Mouse (Mus musculus) macrophage (primary cell): Measurements from ENCODE around the gene Scrn3. TPM values are rescaled to one million over a fixed set of nuclear protein-coding genes. Genes with fewer than 3 reads are reported as not detected.
A peak's percentile ranks its signal among the peaks of the same experiment; 100 is the strongest.

Experiments
- H3K27ac ChIP-seq: fragments of 350-480 bp; formaldehyde crosslinking; 2 replicates; pipeline ENCODE4 v1.9.0; 2021
- H3K36me3 ChIP-seq: fragments of 350-480 bp; formaldehyde crosslinking; 2 replicates; pipeline ENCODE4 v1.9.0; 2021; ENCODE audit errors: inconsistent target
- H3K4me3 ChIP-seq: fragments of 350-480 bp; formaldehyde crosslinking; 2 replicates; pipeline ENCODE4 v1.9.0; 2021; ENCODE audit errors: inconsistent target
- H3K79me2 ChIP-seq: fragments of 350-480 bp; formaldehyde crosslinking; 2 replicates; pipeline ENCODE4 v1.9.0; 2021; ENCODE audit errors: inconsistent target
- WGBS: methylation state at CpG from one replicate; pipeline ENCODE4 v1.1.7; 2026; ENCODE audit warnings: inconsistent platforms; ENCODE audit not compliant: missing documents; 5-methylcytosine and 5-hydroxymethylcytosine counted together
- polyA plus RNA-seq: library from polyadenylated mRNA; stranded (reverse); fragments of 250-400 nt; gene quantifications from 3 replicates; pipeline ENCODE4 v1.2.4, GENCODE M21; 2018; ENCODE audit warnings: inconsistent platforms
- total RNA-seq, 78 experiments: library from RNA; depleted of rRNA; stranded (reverse); fragments of 250-400 nt; gene quantifications; 1 replicate in 9 of 78; 2 replicates in 24 of 78; 3 replicates in 43 of 78; 4 replicates in 2 of 78; pipeline ENCODE4 v1.2.4; 2018; ENCODE audit warnings: inconsistent platforms in 56 of 78

The Scrn3 gene
- total RNA-seq (2018; cell fraction: chromatin; rRNA removed): 10 to 100 TPM in 11 of 26 experiments, 1 to 10 TPM in 12, under 1 TPM in 3; 0.50 to 26.4 (median 6.5) TPM
- 10 to 100 TPM in 11 of 26 experiments, 1 to 10 TPM in 15; 3.8 to 15.3 (median 8.1) TPM for total RNA-seq (2018; cell fraction: cytosol; rRNA removed)
- 10 to 100 TPM in 8 of 26 experiments, 1 to 10 TPM in 18; 1.3 to 20.4 (median 6.3) TPM for total RNA-seq (2018; cell fraction: nucleus; rRNA removed)
- 13.3 to 14.9 TPM (median 14.0 TPM) in 3 replicates for polyA plus RNA-seq

- WGBS: 1% methylated on average over 53 of the region's 64 CpGs
- H3K79me2 ChIP-seq: peaks cover 27% of the 10 kb centered on the region
- H3K36me3 ChIP-seq: peaks cover 27% of the 10 kb centered on the region
- peak within 1 kb of the TSS; percentile 65 for H3K27ac ChIP-seq
- H3K4me3 ChIP-seq: peak within 1 kb of the TSS; percentile 99
Measured at GRCm38 (mm10) chr2:73312152-73313116, at the start of gene Scrn3, which contains the start of gene Cir1. TSS of gene Scrn3 (plus strand) at chr2:73312601. TSS of gene Cir1 (minus strand) at chr2:73312701.

GRCm38 (mm10) chr2:73263172-73263765, 49.1 kb upstream of the Scrn3 start:
- H3K36me3 ChIP-seq: no peaks in the 10 kb centered on the region
- H3K79me2 ChIP-seq: no peaks in the 10 kb centered on the region
- 24% methylated on average over 15 of the region's 16 CpGs for WGBS
- H3K4me3 ChIP-seq: no peak overlapping the region
- no peak overlapping the region for H3K27ac ChIP-seq

- no peak overlapping the region for H3K27ac ChIP-seq
- WGBS: 6% methylated on average over 38 of the region's 38 CpGs
- H3K4me3 ChIP-seq: no peak overlapping the region
- no peaks in the 10 kb centered on the region for H3K36me3 ChIP-seq
- no peaks in the 10 kb centered on the region for H3K79me2 ChIP-seq
Measured at GRCm38 (mm10) chr2:73263794-73264610, 48.4 kb upstream of the Scrn3 start.

GRCm38 (mm10) chr2:73264611-73265195, 47.7 kb upstream of the Scrn3 start:
- no peaks in the 10 kb centered on the region for H3K79me2 ChIP-seq
- H3K36me3 ChIP-seq: no peaks in the 10 kb centered on the region
- WGBS: 7% methylated on average over 10 of the region's 11 CpGs
- no peak overlapping the region for H3K4me3 ChIP-seq
- no peak overlapping the region for H3K27ac ChIP-seq

- H3K79me2 ChIP-seq: no peaks in the 10 kb centered on the region
- no peaks in the 10 kb centered on the region for H3K36me3 ChIP-seq
- H3K4me3 ChIP-seq: no peak overlapping the region
- H3K27ac ChIP-seq: no peak overlapping the region
- WGBS: 13% methylated on average over 5 of the region's 5 CpGs
Measured at GRCm38 (mm10) chr2:73266011-73266410, 46.4 kb upstream of the Scrn3 start.

GRCm38 (mm10) chr2:73266623-73267022, 45.8 kb upstream of the Scrn3 start:
- no peak overlapping the region for H3K4me3 ChIP-seq
- H3K79me2 ChIP-seq: no peaks in the 10 kb centered on the region
- 43% methylated on average over 1 of the region's 1 CpGs for WGBS
- no peak overlapping the region for H3K27ac ChIP-seq
- no peaks in the 10 kb centered on the region for H3K36me3 ChIP-seq

- WGBS: 22% methylated on average over 3 of the region's 3 CpGs
- H3K27ac ChIP-seq: no peak overlapping the region
- H3K36me3 ChIP-seq: no peaks in the 10 kb centered on the region
- no peaks in the 10 kb centered on the region for H3K79me2 ChIP-seq
- H3K4me3 ChIP-seq: no peak overlapping the region
Measured at GRCm38 (mm10) chr2:73267231-73267630, 45.2 kb upstream of the Scrn3 start.

GRCm38 (mm10) chr2:73267818-73268217, 44.6 kb upstream of the Scrn3 start:
- WGBS: 11% methylated on average over 4 of the region's 4 CpGs
- H3K36me3 ChIP-seq: no peaks in the 10 kb centered on the region
- no peak overlapping the region for H3K4me3 ChIP-seq

GRCm38 (mm10) chr2:73268281-73268680, 44.1 kb upstream of the Scrn3 start:
- Histone ChIP-seq H3K36me3 (no peaks in the 10 kb centered on the region), H3K4me3 (no peak overlapping the region), H3K79me2 (no peaks in the 10 kb centered on the region), H3K27ac (no peak overlapping the region)
- 6% methylated on average over 11 of the region's 12 CpGs for WGBS

More at GRCm38 (mm10) chr2:73267818-73268217, 44.6 kb upstream of the Scrn3 start:
- H3K79me2 ChIP-seq: no peaks in the 10 kb centered on the region
- H3K27ac ChIP-seq: no peak overlapping the region

- 20% methylated on average over 8 of the region's 8 CpGs for WGBS
- Histone ChIP-seq H3K4me3 (no peak overlapping the region), H3K79me2 (no peaks in the 10 kb centered on the region), H3K36me3 (no peaks in the 10 kb centered on the region), H3K27ac (no peak overlapping the region)
Measured at GRCm38 (mm10) chr2:73268836-73269395, 43.5 kb upstream of the Scrn3 start.

- H3K36me3 ChIP-seq: no peaks in the 10 kb centered on the region
Measured at GRCm38 (mm10) chr2:73269666-73270065, 42.7 kb upstream of the Scrn3 start.

GRCm38 (mm10) chr2:73270071-73270592, 42.3 kb upstream of the Scrn3 start:
- H3K79me2 ChIP-seq: no peaks in the 10 kb centered on the region
- no peaks in the 10 kb centered on the region for H3K36me3 ChIP-seq
- no peak overlapping the region for H3K4me3 ChIP-seq
- no peak overlapping the region for H3K27ac ChIP-seq
- WGBS: 4% methylated on average over 14 of the region's 14 CpGs

More at GRCm38 (mm10) chr2:73269666-73270065, 42.7 kb upstream of the Scrn3 start:
- Histone ChIP-seq H3K27ac (no peak overlapping the region), H3K4me3 (no peak overlapping the region), H3K79me2 (no peaks in the 10 kb centered on the region)
- WGBS: 3% methylated on average over 13 of the region's 17 CpGs
